Mouse (Mus musculus) limb, embryonic 15.5 days (tissue): ENCODE measurements around the gene Olfr765. TPM values are rescaled to one million over a fixed set of nuclear protein-coding genes. Genes with fewer than 3 reads are reported as not detected.
"Not testable (repeated sequence)": the region's sequence is repeated elsewhere in the genome, so short reads cannot be mapped to it uniquely, and the experiment has no call there.

Source experiments
- ATAC-seq: fragments of 200-750 bp; cut with Nextera tagmentation; 2 replicates; pipeline ENCODE4 v1.8.0; 2017; ENCODE audit warnings: low read depth, moderate TSS enrichment; ENCODE audit not compliant: insufficient number of reproducible peaks, low FRiP score, low TSS enrichment
- H3K27ac ChIP-seq: fragments of 300-500 bp; sonication (generic); 2 replicates; pipeline ENCODE4 v1.5.1; 2015; ENCODE audit warnings: moderate library complexity, mild to moderate bottlenecking, inconsistent platforms
- H3K27me3 ChIP-seq: fragments of 300-500 bp; sonication (generic); 2 replicates; pipeline ENCODE4 v1.6.1; 2015; ENCODE audit warnings: inconsistent platforms
- H3K36me3 ChIP-seq: fragments of 300-500 bp; sonication (generic); 2 replicates; pipeline ENCODE4 v1.6.1; 2015; ENCODE audit warnings: inconsistent platforms
- H3K4me1 ChIP-seq: fragments of 300-500 bp; sonication (generic); 2 replicates; pipeline ENCODE4 v1.6.1; 2015; ENCODE audit warnings: inconsistent platforms
- H3K4me2 ChIP-seq: fragments of 300-500 bp; sonication (generic); 2 replicates; pipeline ENCODE4 v1.6.1; 2015; ENCODE audit warnings: mild to moderate bottlenecking, inconsistent platforms
- H3K4me3 ChIP-seq: fragments of 300-500 bp; sonication (generic); 2 replicates; pipeline ENCODE4 v1.5.1; 2015; ENCODE audit warnings: mild to moderate bottlenecking, inconsistent platforms
- H3K9ac ChIP-seq: fragments of 300-500 bp; sonication (generic); 2 replicates; pipeline ENCODE4 v1.6.1; 2015; ENCODE audit warnings: inconsistent platforms
- H3K9me3 ChIP-seq: fragments of 300-500 bp; sonication (generic); 2 replicates; pipeline ENCODE4 v1.6.1; 2016; ENCODE audit warnings: inconsistent platforms
- WGBS: fragments of 180-500 bp; shearing (Covaris S2); methylation state at CpG from one replicate; pipeline ENCODE4 v1.1.7; 2015; 5-methylcytosine and 5-hydroxymethylcytosine counted together
- polyA plus RNA-seq: library from polyadenylated mRNA; unstranded; fragments of >200 nt; fragmentation: Nextera tagmentation; extraction: Ambion mirVana; gene quantifications from 2 replicates; pipeline ENCODE4 v1.2.1, GENCODE M21; 2015

Gene Olfr765
- polyA plus RNA-seq, result not detected in 2 replicates

GRCm38 (mm10) chr10:129049898-129050297 lies at the start of gene Olfr765:
Gene Olfr765, minus strand, starts transcription at chr10:129049998.
- not testable (repeated sequence) for H3K27ac ChIP-seq, H3K27me3 ChIP-seq, H3K4me1 ChIP-seq, H3K9me3 ChIP-seq, H3K9ac ChIP-seq, ATAC-seq, H3K36me3 ChIP-seq, H3K4me3 ChIP-seq, H3K4me2 ChIP-seq

- WGBS, result 71% methylated on average over 1 of the region's 1 CpGs
- Histone ChIP-seq H3K27me3 (no peaks in the 10 kb centered on the region), H3K9me3 (no peaks in the 10 kb centered on the region), H3K4me2 (no peak within 1 kb of the TSS), H3K9ac (no peak within 1 kb of the TSS), H3K27ac (no peak within 1 kb of the TSS), H3K4me3 (no peak within 1 kb of the TSS), H3K4me1 (no peaks in the 10 kb centered on the region), H3K36me3 (no peaks in the 10 kb centered on the region)
- no peak for ATAC-seq
These were observed 49.5 kb upstream of the Olfr765 start, which contains the start of gene Olfr768 for GRCm38 (mm10) chr10:129099275-129099674. Gene Olfr768, minus strand, starts transcription at chr10:129099375.

- H3K27ac ChIP-seq, H3K4me2 ChIP-seq, H3K4me3 ChIP-seq, H3K4me1 ChIP-seq, H3K27me3 ChIP-seq, H3K9me3 ChIP-seq, H3K9ac ChIP-seq, ATAC-seq, H3K36me3 ChIP-seq: not testable (repeated sequence)
These were observed 33.0 kb upstream of the Olfr765 start, which contains the start of gene Olfr767 for GRCm38 (mm10) chr10:129082810-129083209. Gene Olfr767, minus strand, starts transcription at chr10:129082910.

- H3K9ac ChIP-seq, result no peak within 1 kb of the TSS
- no peak for ATAC-seq
- H3K4me3 ChIP-seq, result no peak within 1 kb of the TSS
- 77% methylated on average over 2 of the region's 2 CpGs for WGBS
- H3K27me3 ChIP-seq, result no peaks in the 10 kb centered on the region
- no peaks in the 10 kb centered on the region for H3K4me1 ChIP-seq
- H3K27ac ChIP-seq, result no peak within 1 kb of the TSS
- no peaks in the 10 kb centered on the region for H3K9me3 ChIP-seq
- no peaks in the 10 kb centered on the region for H3K36me3 ChIP-seq
- H3K4me2 ChIP-seq, result no peak within 1 kb of the TSS
These were observed 19.1 kb upstream of the Olfr765 start, which contains the start of gene Olfr766-ps1 for GRCm38 (mm10) chr10:129068877-129069276. Gene Olfr766-ps1, minus strand, starts transcription at chr10:129068977.

- no peak within 1 kb of the TSS for H3K4me2 ChIP-seq
- H3K36me3 ChIP-seq, result no peaks in the 10 kb centered on the region
- no peaks in the 10 kb centered on the region for H3K4me1 ChIP-seq
- H3K9me3 ChIP-seq, result no peaks in the 10 kb centered on the region
- 73% methylated on average over 3 of the region's 3 CpGs for WGBS
- no peak for ATAC-seq
- H3K27ac ChIP-seq, result no peak within 1 kb of the TSS
- no peaks in the 10 kb centered on the region for H3K27me3 ChIP-seq
- no peak within 1 kb of the TSS for H3K4me3 ChIP-seq
- H3K9ac ChIP-seq, result no peak within 1 kb of the TSS
These were observed 10.0 kb downstream of the Olfr765 start, which contains the start of gene Olfr764-ps1 for GRCm38 (mm10) chr10:129039796-129040195. Gene Olfr764-ps1, minus strand, starts transcription at chr10:129039896.

GRCm38 (mm10) chr10:129028343-129028742 lies 21.5 kb downstream of the Olfr765 start:
- no peaks in the 10 kb centered on the region for H3K9me3 ChIP-seq
- H3K4me1 ChIP-seq, result no peaks in the 10 kb centered on the region
- no peak overlapping the region for H3K9ac ChIP-seq
- no peak overlapping the region for H3K4me3 ChIP-seq
- no peak for ATAC-seq
- no peak overlapping the region for H3K27ac ChIP-seq
- H3K4me2 ChIP-seq, result no peak overlapping the region
- 75% methylated on average over 2 of the region's 2 CpGs for WGBS
- no peaks in the 10 kb centered on the region for H3K36me3 ChIP-seq
- no peaks in the 10 kb centered on the region for H3K27me3 ChIP-seq

- no peaks in the 10 kb centered on the region for H3K9me3 ChIP-seq
- H3K27me3 ChIP-seq, result no peaks in the 10 kb centered on the region
- no peak for ATAC-seq
- no peaks in the 10 kb centered on the region for H3K36me3 ChIP-seq
- H3K4me1 ChIP-seq, result no peaks in the 10 kb centered on the region
- H3K27ac ChIP-seq, result no peak overlapping the region
- no peak overlapping the region for H3K9ac ChIP-seq
- H3K4me2 ChIP-seq, result no peak overlapping the region
- WGBS, result 57% methylated on average over 3 of the region's 3 CpGs
- no peak overlapping the region for H3K4me3 ChIP-seq
These were observed 23.7 kb downstream of the Olfr765 start for GRCm38 (mm10) chr10:129026018-129026662.

GRCm38 (mm10) chr10:129023319-129023718 lies 26.5 kb downstream of the Olfr765 start:
- no peak for ATAC-seq
- Histone ChIP-seq H3K4me1 (no peaks in the 10 kb centered on the region), H3K4me2 (no peak overlapping the region), H3K4me3 (no peak overlapping the region), H3K36me3 (no peaks in the 10 kb centered on the region), H3K9ac (no peak overlapping the region), H3K9me3 (no peaks in the 10 kb centered on the region), H3K27me3 (no peaks in the 10 kb centered on the region), H3K27ac (no peak overlapping the region)

- Histone ChIP-seq H3K4me2 (no peak overlapping the region), H3K9me3 (no peaks in the 10 kb centered on the region), H3K4me3 (no peak overlapping the region), H3K9ac (no peak overlapping the region), H3K36me3 (no peaks in the 10 kb centered on the region), H3K27me3 (no peaks in the 10 kb centered on the region), H3K27ac (no peak overlapping the region), H3K4me1 (no peaks in the 10 kb centered on the region)
- ATAC-seq, result no peak
These were observed 35.3 kb downstream of the Olfr765 start for GRCm38 (mm10) chr10:129014477-129014876.

GRCm38 (mm10) chr10:129011511-129011910 lies 38.3 kb downstream of the Olfr765 start:
- H3K9ac ChIP-seq, H3K27me3 ChIP-seq, H3K27ac ChIP-seq, H3K4me3 ChIP-seq, ATAC-seq, H3K4me2 ChIP-seq, H3K36me3 ChIP-seq, H3K4me1 ChIP-seq, H3K9me3 ChIP-seq: not testable (repeated sequence)
- WGBS, result 61% methylated on average over 2 of the region's 5 CpGs

GRCm38 (mm10) chr10:129010288-129010841 lies 39.4 kb downstream of the Olfr765 start, which contains the start of gene Olfr763:
Gene Olfr763, plus strand, starts transcription at chr10:129010791.
- WGBS, result 40% methylated on average over 2 of the region's 2 CpGs
- H3K4me1 ChIP-seq, result no peaks in the 10 kb centered on the region
- no peaks in the 10 kb centered on the region for H3K9me3 ChIP-seq
- H3K4me2 ChIP-seq, result no peak within 1 kb of the TSS
- no peaks in the 10 kb centered on the region for H3K36me3 ChIP-seq
- no peak within 1 kb of the TSS for H3K27ac ChIP-seq
- H3K27me3 ChIP-seq, result no peaks in the 10 kb centered on the region
- no peak within 1 kb of the TSS for H3K4me3 ChIP-seq
- no peak within 1 kb of the TSS for H3K9ac ChIP-seq
- ATAC-seq, result no peak

- Histone ChIP-seq H3K27ac (no peak overlapping the region), H3K36me3 (no peaks in the 10 kb centered on the region), H3K4me1 (no peaks in the 10 kb centered on the region), H3K4me3 (no peak overlapping the region), H3K4me2 (no peak overlapping the region), H3K9me3 (no peaks in the 10 kb centered on the region), H3K27me3 (no peaks in the 10 kb centered on the region), H3K9ac (no peak overlapping the region)
- 80% methylated on average over 14 of the region's 14 CpGs for WGBS
- no peak for ATAC-seq
These were observed 45.5 kb downstream of the Olfr765 start for GRCm38 (mm10) chr10:129004032-129004920.
